Mouse (Mus musculus): Measurements from ENCODE around the gene Ctsll3. TPM values are rescaled to one million over a fixed set of nuclear protein-coding genes. Genes with fewer than 3 reads are reported as not detected.
A peak's percentile ranks its signal among the peaks of the same experiment; 100 is the strongest.

The Ctsll3 gene
- not detected for total RNA-seq (2022)

DNA sequence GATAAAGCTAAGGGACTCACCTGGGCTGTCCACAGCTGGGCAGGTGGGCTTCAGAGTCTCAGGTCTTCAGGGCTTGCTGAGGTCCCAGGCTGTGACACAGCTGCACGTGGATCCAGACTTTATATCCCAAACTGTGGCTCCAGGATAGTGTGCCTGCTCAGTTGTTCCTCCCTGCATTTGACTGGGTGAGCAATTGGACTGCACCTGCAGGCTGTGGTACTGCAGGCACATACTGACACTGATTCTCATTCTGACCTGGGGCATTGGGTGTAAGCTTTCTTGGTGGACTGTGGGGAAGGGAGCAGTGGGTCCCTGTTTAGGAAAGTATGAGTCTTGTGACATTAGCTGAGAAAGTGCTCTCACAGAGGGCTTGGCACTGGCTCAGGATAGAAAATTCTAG lies at the start of gene Ctsll3:
Gene Ctsll3 (minus strand): TSS at position 101 of the 400 bp plus-strand sequence.
- DNase-seq (ENCODE audit: low spot score in 2 of 2), result no peak

- no peak for DNase-seq (ENCODE audit: low spot score in 2 of 2)
Measured at GRCm38 (mm10) chr13:60848241-60849120, 45.8 kb upstream of the Ctsll3 start.

DNA sequence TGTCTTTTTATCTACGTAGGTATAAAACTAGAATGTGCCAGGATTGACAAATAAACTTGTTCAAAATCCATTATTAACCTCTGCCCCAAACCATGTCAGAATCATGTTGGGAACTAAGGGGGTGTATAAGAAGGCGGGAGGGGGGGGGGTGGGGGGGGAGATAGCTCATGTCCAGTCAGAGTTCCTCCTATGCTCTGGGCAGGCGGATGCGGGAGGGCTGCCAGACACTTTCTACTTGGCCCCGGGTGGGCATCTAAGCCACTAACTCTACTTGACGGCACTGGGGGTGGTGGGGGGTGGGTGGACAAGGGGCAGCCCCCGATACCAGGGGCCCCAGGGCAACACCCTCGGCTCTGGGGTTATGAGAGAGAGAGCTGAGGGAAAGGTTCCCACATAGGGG lies 40.5 kb upstream of the Ctsll3 start:
- DNase-seq (ENCODE audit: low spot score in 2 of 2), result no peak

DNA sequence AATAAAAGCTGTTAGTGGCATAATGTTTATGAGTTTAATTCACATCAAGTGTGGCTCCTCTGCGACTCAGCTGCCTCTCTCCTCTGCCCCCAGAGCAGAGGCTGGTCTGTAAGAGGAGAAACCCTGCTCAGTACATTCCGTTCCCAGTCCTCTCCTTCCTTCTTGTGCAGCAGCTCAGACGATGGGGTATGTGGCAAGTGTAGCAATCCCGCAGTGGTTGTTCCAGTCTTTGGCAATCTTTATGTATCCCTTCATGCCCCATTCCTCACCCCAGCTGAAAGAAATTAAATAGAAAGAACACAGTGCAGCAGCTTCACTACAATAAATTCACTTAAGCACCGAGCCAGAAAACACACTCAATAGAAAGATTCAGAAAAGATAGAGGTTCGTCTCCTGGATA lies 40.1 kb upstream of the Ctsll3 start:
- DNase-seq (ENCODE audit: low spot score in 2 of 2), result no peak

DNA sequence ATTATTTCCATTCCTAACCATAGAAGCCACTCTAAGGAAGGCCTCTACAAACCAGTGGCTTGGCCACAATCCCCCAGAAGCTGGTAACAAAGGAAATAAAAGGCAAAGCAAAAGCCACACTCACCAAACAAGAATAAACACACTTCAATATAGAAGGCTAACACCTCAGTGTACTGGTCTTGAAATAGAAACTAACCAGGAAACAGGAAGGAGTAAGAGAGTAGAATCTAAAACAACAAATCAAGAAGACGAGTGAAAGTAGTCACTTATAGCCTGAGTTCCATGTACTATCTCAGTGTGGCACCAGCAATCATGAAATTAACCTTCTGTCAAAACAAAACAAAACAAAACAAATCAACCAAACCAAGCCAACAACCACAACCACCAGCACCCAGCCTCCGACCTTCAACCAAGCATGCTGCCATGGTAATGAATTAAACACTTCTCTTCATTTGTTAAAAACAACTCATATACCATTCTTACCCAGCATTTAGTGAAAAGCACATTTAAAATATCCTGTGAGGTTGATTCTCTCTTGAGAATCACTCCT lies 36.8 kb upstream of the Ctsll3 start:
- no peak for DNase-seq (ENCODE audit: low spot score in 2 of 2)

- DNase-seq (ENCODE audit: low spot score in 2 of 2), result no peak
Measured at GRCm38 (mm10) chr13:60826052-60826451, 23.4 kb upstream of the Ctsll3 start.

GRCm38 (mm10) chr13:60820486-60821175 lies 18.0 kb upstream of the Ctsll3 start:
- DNase-seq (ENCODE audit: low spot score in 2 of 2), result no peak

DNA sequence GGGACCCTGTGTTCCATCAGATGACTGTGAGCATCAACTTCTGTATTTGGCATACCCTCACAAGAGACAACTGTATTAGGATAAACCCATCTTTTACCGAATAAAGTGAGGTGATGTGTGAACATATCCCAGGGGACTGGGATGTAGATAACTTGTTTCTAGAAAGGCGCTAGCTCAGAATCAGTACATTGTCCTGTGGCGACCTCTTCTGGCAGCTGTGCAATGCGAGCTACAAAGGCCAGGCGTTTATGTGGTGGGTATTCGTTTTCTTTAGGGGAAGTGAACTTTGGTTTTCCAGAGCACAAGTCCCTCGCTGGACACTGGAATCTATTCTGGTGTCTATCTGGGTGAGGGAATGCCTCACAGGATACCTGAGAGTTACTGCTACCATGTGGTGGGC lies 16.8 kb upstream of the Ctsll3 start:
- peak in 1 of 2 experiments; percentile 12 for DNase-seq (ENCODE audit: low spot score in 2 of 2)

DNA sequence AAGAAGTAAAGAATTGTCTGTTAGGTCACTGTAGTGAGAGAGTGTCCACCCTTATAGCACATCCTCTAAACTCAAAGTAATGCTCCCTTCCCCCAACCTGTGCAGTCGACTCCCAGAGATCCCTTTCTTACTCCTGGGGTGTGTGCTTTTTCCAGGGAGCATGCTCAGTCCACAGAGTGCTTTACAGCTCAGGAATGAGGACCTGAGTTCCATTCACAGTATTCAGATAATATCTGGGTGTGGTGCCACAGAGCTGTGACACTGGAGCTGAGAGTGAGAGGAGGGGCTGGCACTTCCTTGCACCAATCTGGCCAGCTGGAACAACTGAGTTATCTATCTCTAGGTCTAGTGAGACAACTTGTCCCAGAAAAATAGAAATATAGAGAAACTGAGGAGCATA lies 11.1 kb upstream of the Ctsll3 start:
- no peak for DNase-seq (ENCODE audit: low spot score in 2 of 2)

GRCm38 (mm10) chr13:60812768-60813167 lies 10.1 kb upstream of the Ctsll3 start:
- no peak for DNase-seq (ENCODE audit: low spot score in 2 of 2)

DNA sequence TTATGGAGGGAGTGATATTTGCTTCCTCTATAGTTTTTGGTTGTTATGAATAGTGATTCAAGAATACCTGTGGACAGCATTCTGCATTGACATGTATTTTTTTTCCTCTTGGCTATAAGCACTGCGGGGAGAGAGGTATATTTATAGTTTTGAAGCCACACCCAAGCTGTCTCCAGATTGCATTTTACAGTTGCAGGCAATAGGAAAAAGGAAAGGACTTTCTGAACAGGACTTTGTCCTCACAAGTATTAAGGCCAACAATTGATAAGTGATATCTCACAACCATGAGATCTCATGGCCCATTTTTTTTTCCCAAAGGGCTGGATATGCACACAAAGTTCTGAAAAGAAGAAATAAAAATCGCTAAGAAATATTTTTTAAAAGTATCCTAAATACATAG lies 7.0 kb upstream of the Ctsll3 start:
- no peak for DNase-seq (ENCODE audit: low spot score in 2 of 2)

- DNase-seq (ENCODE audit: low spot score in 2 of 2), result no peak
Measured at GRCm38 (mm10) chr13:60789466-60789865, 13.2 kb downstream of the Ctsll3 start.

DNA sequence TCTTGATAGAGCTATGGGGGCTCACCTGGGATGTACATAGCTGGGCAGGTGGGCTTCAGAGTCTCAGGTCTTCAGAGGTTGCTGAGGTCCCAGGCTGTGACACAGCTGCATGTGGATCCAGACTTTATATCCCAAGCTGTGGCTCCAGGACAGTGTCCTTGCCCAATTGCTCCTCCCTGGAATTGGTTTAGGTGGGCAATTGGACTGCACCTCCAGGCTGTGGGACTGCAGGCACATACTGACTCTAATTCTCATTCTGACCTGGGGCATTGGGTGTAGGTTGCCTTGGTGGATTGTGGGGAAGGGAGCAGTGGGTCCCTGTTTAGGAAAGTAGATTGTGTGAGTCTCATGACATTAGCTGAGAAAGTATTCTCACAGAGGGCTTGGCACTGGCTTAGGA lies 16.4 kb downstream of the Ctsll3 start, which contains the start of gene BC051665:
Gene BC051665 (minus strand): TSS at position 101 of the 400 bp plus-strand sequence.
- DNase-seq (ENCODE audit: low spot score in 2 of 2), result no peak

- DNase-seq (ENCODE audit: low spot score in 2 of 2), result no peak
Measured at GRCm38 (mm10) chr13:60783301-60783700, 19.3 kb downstream of the Ctsll3 start.

DNA sequence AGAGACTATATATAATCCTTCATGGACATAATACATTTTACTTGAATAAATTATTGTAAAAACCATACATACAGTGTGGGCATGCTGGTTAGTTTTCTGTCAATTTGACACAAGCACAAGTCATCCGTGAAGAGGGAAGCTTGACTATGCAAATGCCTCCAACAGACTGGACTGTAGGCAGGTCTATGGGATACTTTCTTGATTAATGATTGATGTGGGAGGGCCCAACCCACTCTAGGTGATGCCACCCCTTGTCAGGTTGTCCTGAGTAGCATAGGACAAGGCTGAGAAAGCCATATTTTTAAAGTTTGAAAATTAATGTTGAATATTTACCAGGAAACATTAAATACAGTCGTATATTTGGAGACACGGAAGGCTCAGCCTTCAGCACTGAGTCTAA lies 22.1 kb downstream of the Ctsll3 start:
- no peak for DNase-seq (ENCODE audit: low spot score in 2 of 2)

GRCm38 (mm10) chr13:60761161-60761560 lies 41.5 kb downstream of the Ctsll3 start:
- DNase-seq (ENCODE audit: low spot score in 2 of 2), result no peak

- DNase-seq (ENCODE audit: low spot score in 2 of 2), result no peak
Measured at GRCm38 (mm10) chr13:60760392-60760791, 42.3 kb downstream of the Ctsll3 start.

DNA sequence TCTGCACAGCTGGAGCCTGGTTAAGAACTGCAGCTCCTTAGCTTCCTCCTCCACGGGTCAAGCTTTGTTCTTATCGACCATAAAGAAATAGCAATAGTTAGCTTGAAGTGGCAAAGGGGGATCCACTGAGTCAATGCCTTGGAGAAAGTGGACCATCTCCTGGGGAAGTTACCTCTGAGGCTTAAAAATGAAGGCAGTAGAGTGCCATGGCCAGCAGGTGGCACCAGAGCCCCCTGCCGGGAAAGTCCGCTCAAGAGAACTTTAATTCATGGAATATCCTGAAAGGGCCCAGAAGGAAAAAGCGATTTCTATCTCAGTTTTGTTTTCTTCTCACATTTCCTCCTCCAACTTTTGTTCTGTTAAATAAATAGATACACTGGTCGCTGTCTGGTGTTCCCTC lies 43.5 kb downstream of the Ctsll3 start:
- DNase-seq (ENCODE audit: low spot score in 2 of 2), result no peak

DNA sequence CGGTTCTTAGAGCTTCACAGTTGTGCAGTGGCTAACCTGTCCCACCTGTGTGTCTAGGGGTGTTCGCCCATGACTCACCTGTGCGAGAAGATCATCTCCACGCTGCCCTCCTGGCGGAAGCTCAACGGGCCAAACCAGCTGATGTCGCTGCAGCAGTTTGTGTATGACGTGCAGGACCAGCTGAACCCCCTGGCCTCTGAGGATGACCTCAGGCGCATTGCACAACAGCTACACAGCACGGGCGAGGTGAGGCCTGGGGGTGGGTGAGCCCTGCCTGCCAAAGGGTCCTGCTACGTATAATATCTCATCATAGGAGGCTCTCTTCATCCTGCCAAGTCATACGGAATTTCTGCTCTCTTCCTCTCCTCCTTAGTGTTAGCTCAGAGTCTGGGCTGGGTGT lies 45.4 kb downstream of the Ctsll3 start:
- no peak for DNase-seq (ENCODE audit: low spot score in 2 of 2)

- DNase-seq (ENCODE audit: low spot score in 2 of 2), result no peak
Measured at GRCm38 (mm10) chr13:60755251-60755650, 47.4 kb downstream of the Ctsll3 start.

DNA sequence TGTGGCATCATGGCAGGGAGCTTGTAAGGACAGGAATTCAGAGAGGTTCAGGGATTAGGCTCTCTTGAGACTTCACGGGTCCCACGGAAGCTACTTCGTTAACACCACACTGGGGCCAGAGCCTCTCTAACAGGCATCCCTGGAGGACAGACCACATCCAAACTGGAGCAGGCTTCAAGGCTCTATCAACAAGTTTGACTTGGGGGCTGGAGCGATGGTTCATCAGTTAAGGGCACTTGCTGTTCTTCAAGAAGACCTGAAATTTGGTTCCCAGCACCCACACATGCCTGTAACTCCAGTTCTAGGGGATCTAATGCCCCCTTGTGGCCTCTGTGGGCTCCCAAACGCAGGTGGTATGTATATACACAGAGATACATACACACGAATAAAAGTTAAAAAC lies 49.4 kb downstream of the Ctsll3 start:
- DNase-seq (ENCODE audit: low spot score in 2 of 2), result no peak

GRCm38 (mm10) chr13:60750930-60751329 lies 51.7 kb downstream of the Ctsll3 start:
- DNase-seq (ENCODE audit: low spot score in 2 of 2), result no peak
